Mouse (Mus musculus) ES-Bruce4 (cell line): Measurements from ENCODE around the gene Taf5l.

ENCODE experiments used
- CTCF ChIP-seq: IDR thresholded peaks from one replicate; pipeline ENCODE4 v1.8.1; 2011; ENCODE audit warnings: low read depth, low read length
- EP300 ChIP-seq: IDR thresholded peaks from 2 replicates; pipeline ENCODE4 v1.6.1; 2011; ENCODE audit warnings: low read depth, low read length; ENCODE audit not compliant: insufficient read depth
- POLR2A ChIP-seq: IDR thresholded peaks from one replicate; pipeline ENCODE4 v1.8.1; 2011; ENCODE audit warnings: low read length; ENCODE audit not compliant: insufficient read depth

GRCm38 (mm10) chr8:123959473-123959872, 61.7 kb downstream of the Taf5l start:
- TF ChIP-seq POLR2A, result no peak
- no peak for TF ChIP-seq CTCF
- no peak for TF ChIP-seq EP300
